Mouse (Mus musculus) stomach, postnatal 0 days (tissue): ENCODE results near the gene Bex1. TPM values are rescaled to one million over a fixed set of nuclear protein-coding genes. Genes with fewer than 3 reads are reported as not detected.
A peak's percentile ranks its signal among the peaks of the same experiment; 100 is the strongest.
"Not testable (repeated sequence)": the region's sequence is repeated elsewhere in the genome, so short reads cannot be mapped to it uniquely, and the experiment has no call there.

ENCODE experiments used
- ATAC-seq: fragments of 200-750 bp; cut with Nextera tagmentation; 2 replicates; pipeline ENCODE4 v1.8.0; 2017; ENCODE audit not compliant: low FRiP score, low TSS enrichment
- DNase-seq: peaks from one replicate; pipeline ENCODE4 v3.0.0-alpha.2; 2016; ENCODE audit warnings: low spot score
- H3K27ac ChIP-seq: fragments of 300-500 bp; sonication (generic); replicated peaks from 2 replicates; pipeline ENCODE4 v1.5.1; 2014; ENCODE audit warnings: mild to moderate bottlenecking, control low read depth
- H3K27me3 ChIP-seq: fragments of 300-500 bp; sonication (generic); 2 replicates; pipeline ENCODE4 v1.6.1; 2014; ENCODE audit warnings: low read length; ENCODE audit not compliant: control insufficient read depth, insufficient read depth
- H3K36me3 ChIP-seq: fragments of 300-500 bp; sonication (generic); 2 replicates; pipeline ENCODE4 v1.6.1; 2014; ENCODE audit warnings: low read length, mixed read lengths; ENCODE audit not compliant: control insufficient read depth, insufficient read depth
- H3K4me1 ChIP-seq: fragments of 300-500 bp; sonication (generic); replicated peaks from 2 replicates; pipeline ENCODE4 v1.6.1; 2014; ENCODE audit warnings: antibody characterized with exemption; ENCODE audit not compliant: control insufficient read depth, insufficient read depth
- H3K4me2 ChIP-seq: fragments of 300-500 bp; sonication (generic); replicated peaks from 2 replicates; pipeline ENCODE4 v1.6.1; 2014; ENCODE audit warnings: low read depth, mild to moderate bottlenecking, control low read depth, moderate library complexity
- H3K4me3 ChIP-seq: fragments of 300-500 bp; sonication (generic); 2 replicates; pipeline ENCODE4 v1.5.1; 2014; ENCODE audit warnings: low read depth, low read length, control low read depth
- H3K9ac ChIP-seq: fragments of 300-500 bp; sonication (generic); 2 replicates; pipeline ENCODE4 v1.6.1; 2014; ENCODE audit warnings: mild to moderate bottlenecking, low read length, control low read depth, mixed read lengths
- H3K9me3 ChIP-seq: fragments of 300-500 bp; sonication (generic); 2 replicates; pipeline ENCODE4 v1.6.1; 2016; ENCODE audit warnings: low read length; ENCODE audit not compliant: control insufficient read depth
- CTCF ChIP-seq: IDR thresholded peaks from 2 replicates; pipeline ENCODE4 v1.5.1; 2016; ENCODE audit warnings: antibody characterized with exemption, low read depth, mild to moderate bottlenecking, moderate library complexity
- EP300 ChIP-seq: optimal IDR thresholded peaks from 2 replicates; pipeline ENCODE3; 2016; ENCODE audit warnings: antibody characterized with exemption
- WGBS: fragments of 180-500 bp; shearing (Covaris S2); extraction: QIAGEN DNeasy Blood & Tissue Kit; methylation state at CpG from one replicate; pipeline ENCODE4 v1.1.7; 2014; 5-methylcytosine and 5-hydroxymethylcytosine counted together
- polyA plus RNA-seq: library from polyadenylated mRNA; unstranded; fragments of >200 nt; fragmentation: Nextera tagmentation; extraction: Ambion mirVana; gene quantifications from 2 replicates; pipeline ENCODE4 v1.2.1, GENCODE M21; 2015

The Bex1 gene
- 14.2 and 14.8 TPM in 2 replicates for polyA plus RNA-seq

DNA sequence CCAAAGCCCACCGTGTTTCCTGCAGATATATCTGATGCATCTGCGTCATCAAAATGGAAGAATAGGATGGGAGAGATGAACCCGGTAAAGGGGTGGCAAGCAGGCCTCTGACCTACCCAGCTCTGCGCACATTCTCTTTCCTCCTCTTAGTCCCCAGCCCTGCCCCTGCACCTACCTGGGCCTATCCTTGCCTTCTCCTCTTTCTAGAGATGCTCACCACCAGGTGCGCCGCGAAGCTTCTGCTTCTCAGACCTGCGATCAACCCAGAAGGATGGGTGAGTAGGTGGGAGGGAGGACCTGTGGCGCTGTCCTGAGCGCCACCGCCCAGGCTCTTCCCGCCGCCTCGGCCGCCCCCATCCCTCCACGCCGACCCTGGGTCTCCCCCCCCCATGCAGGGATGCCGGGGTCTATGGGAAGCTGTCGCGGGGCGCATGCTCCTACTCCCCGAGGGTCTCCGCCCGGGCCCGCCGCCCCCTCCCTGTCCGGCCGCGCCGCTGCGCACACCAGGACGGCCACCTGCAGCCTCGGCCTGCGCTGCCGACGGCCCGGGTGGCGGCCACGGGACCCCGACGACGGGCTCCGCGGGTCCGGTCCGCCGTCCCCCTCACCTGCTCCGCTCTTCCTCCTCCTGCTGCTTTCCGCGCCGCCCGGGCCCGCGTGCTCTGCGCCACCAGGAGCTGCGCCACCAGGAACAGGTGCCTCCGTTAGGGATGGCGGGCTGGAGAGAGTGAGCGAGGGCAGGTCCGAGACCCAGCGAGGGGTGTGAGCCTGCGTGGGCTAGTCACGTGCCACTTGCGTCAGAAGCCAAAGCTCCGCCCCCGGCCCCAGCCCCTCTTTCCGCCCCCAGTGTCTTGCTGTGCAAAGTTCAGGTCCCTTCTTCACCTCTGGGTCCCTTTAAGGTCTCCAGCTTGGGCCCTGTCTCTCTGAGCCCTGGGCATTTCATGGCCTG is at the start of gene Bex1, which contains the start of gene Tceal7:
TSS of gene Bex1 (minus strand) at position 785 of the 949 bp plus-strand sequence.
TSS of gene Tceal7 (plus strand) at position 51 of the 949 bp plus-strand sequence.
- WGBS = 29% methylated on average over 7 of the region's 67 CpGs
- not testable (repeated sequence) for H3K4me1 ChIP-seq, H3K4me3 ChIP-seq

DNA sequence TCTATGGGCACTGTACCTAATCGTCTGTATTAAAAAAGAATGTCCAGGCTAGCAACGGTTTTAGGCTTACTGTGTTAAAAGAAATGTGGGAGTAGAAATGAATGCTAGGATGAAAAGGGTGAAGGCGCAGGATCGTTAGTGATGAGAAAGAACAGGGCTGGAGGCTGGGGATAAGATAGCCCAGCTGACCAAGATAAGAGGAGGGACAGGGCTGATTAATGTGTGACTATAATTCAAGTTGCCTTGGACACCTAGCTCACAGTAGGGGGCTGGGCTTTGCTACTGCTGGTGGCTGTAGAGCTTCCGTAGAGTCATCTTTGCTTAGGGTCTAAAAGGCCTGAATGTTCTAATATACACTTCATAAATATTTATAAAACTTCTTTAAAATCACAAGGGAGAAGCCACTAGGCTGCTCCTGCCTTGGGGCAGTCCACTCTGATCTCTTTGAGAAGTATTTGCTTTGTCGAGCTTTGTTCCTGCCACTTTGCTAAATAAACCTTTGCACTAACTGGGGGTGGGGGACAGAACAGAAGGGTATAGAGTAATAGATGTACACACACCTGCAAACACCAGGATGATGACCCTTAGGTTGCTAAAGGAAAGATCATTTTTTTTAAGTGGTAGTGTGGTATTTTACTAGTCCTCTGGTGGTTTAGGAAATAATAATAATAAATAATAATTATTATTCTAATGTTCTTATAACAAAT is 36.9 kb upstream of the Bex1 start:
- H3K36me3 ChIP-seq = no peaks in the 10 kb centered on the region
- H3K27ac ChIP-seq = no peak overlapping the region
- DNase-seq = no peak
- no peak overlapping the region for H3K4me2 ChIP-seq
- TF ChIP-seq CTCF (no peak), EP300 (no peak)
- no peak overlapping the region for H3K4me3 ChIP-seq
- no peaks in the 10 kb centered on the region for H3K9me3 ChIP-seq
- no peaks in the 10 kb centered on the region for H3K4me1 ChIP-seq
- 44% methylated on average over 6 of the region's 6 CpGs for WGBS
- no peaks in the 10 kb centered on the region for H3K27me3 ChIP-seq
- ATAC-seq = no peak
- H3K9ac ChIP-seq = no peak overlapping the region

More for the DNA sequence above, at the start of gene Bex1, which contains the start of gene Tceal7:
- not testable (repeated sequence) for H3K9ac ChIP-seq, H3K27me3 ChIP-seq, DNase-seq, H3K9me3 ChIP-seq, H3K36me3 ChIP-seq, H3K27ac ChIP-seq
- peak; percentile 71; the same call in 1 of the 2 replicates for ATAC-seq
- H3K4me2 ChIP-seq = 0 out of 2 replicates have a peak within 1 kb of the TSS, but pooled peaks have one; percentile 23

DNA sequence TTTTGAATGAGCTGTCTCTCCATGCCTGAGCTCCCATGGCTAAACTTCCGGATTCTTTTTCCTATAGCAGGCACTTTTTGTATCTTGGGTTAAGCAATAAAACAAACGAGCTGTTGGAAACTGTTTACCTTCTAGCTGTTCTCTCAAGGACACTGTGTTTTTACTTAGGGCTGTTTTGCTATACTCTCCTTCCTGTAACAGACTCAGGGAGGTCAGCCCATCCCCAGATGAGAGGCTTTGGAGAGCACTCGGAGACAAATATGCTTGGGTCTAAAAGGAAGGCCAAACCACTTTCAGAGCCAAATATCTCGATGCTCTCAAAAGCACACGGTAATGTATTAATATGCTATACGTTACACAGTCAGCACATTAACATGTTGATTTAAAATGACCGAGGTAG is 34.4 kb upstream of the Bex1 start:
- H3K4me2 ChIP-seq = no peak overlapping the region
- no peaks in the 10 kb centered on the region for H3K9me3 ChIP-seq
- no peak for DNase-seq
- H3K27me3 ChIP-seq = no peaks in the 10 kb centered on the region
- H3K4me3 ChIP-seq = no peak overlapping the region
- no peak for TF ChIP-seq EP300
- H3K36me3 ChIP-seq = no peaks in the 10 kb centered on the region
- no peaks in the 10 kb centered on the region for H3K4me1 ChIP-seq
- H3K9ac ChIP-seq = no peak overlapping the region
- 40% methylated on average over 7 of the region's 7 CpGs for WGBS
- H3K27ac ChIP-seq = no peak overlapping the region
- ATAC-seq = no peak

DNA sequence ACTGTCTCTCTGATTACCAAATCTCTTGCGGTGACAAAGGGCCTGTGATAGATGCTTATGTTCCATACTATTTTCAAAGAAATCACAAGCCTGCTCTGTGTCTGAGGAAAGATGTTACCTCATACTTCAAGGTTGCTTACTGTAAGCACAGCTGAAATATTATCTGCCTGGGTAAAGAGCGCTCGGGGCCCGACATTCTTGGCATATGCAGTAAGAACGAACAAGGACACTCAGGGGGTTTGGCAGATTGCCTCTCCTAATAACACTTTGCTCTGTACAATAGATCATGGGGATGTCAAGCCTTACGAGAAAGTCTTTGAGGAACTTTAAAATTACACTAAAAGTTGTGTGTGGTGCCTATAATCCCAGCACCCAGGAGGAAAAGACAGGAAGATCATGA is 33.5 kb upstream of the Bex1 start:
- no peaks in the 10 kb centered on the region for H3K4me1 ChIP-seq
- H3K9me3 ChIP-seq = no peaks in the 10 kb centered on the region
- DNase-seq (no peak), ATAC-seq (no peak)
- H3K9ac ChIP-seq = no peak overlapping the region
- no peaks in the 10 kb centered on the region for H3K36me3 ChIP-seq
- WGBS = 37% methylated on average over 6 of the region's 6 CpGs
- TF ChIP-seq CTCF (no peak), EP300 (no peak)
- no peak overlapping the region for H3K27ac ChIP-seq
- no peaks in the 10 kb centered on the region for H3K27me3 ChIP-seq
- no peak overlapping the region for H3K4me2 ChIP-seq
- no peak overlapping the region for H3K4me3 ChIP-seq

DNA sequence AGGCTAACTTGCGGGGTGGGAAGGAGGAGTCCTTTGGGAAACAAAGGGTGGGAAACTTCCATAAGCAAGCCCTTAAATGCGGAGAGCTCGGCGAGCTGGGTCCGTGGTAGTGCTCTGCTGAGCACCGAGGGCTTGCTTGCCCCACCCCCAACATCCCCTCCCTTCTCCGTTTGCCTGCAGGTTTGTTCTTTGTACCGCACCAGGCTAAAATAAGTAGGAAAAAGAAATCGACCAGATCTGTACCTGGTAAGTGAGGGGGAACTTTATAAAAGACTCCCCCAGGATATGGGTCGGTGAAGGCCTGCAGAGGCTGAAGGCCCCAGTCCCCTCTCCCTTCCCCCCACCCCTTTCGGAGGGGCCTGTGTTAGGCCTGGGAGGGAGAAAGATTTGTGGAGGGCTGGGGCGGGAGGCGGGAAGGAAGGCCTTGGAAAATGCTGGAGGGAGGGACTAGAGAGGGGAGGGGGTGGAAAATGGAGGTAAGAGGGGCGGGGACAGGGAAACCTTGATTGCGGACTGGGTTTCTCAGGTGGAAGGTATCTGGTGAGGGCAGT is 30.3 kb upstream of the Bex1 start:
- no peaks in the 10 kb centered on the region for H3K27me3 ChIP-seq
- no peaks in the 10 kb centered on the region for H3K4me1 ChIP-seq
- WGBS = 18% methylated on average over 11 of the region's 15 CpGs
- H3K27ac ChIP-seq = peak overlapping the region; percentile 73
- no peaks in the 10 kb centered on the region for H3K36me3 ChIP-seq
- TF ChIP-seq EP300 (no peak), CTCF (no peak)
- H3K4me3 ChIP-seq = peak overlapping the region; percentile 54
- DNase-seq (peak; percentile 49), ATAC-seq (peak; percentile 66)
- H3K4me2 ChIP-seq = peak overlapping the region; percentile 53
- H3K9me3 ChIP-seq = no peaks in the 10 kb centered on the region
- H3K9ac ChIP-seq = peak overlapping the region; percentile 64
